Mouse (Mus musculus) G1E (cell line): Measurements from ENCODE around the gene Cyp21a1.
"Not testable (repeated sequence)": the region's sequence is repeated elsewhere in the genome, so short reads cannot be mapped to it uniquely, and the experiment has no call there.

ENCODE experiments used
- CTCF ChIP-seq: IDR thresholded peaks from 2 replicates; pipeline ENCODE4 v1.5.1; 2012; ENCODE audit warnings: low read depth, low read length, inconsistent platforms, mixed read lengths
- GATA1 ChIP-seq: IDR thresholded peaks from 2 replicates; pipeline ENCODE4 v1.6.1; 2012; ENCODE audit warnings: borderline replicate concordance, low read length, inconsistent platforms, mixed read lengths
- TAL1 ChIP-seq: conservative IDR thresholded peaks from 2 replicates; pipeline ENCODE4 v1.6.1; 2012; ENCODE audit warnings: low read depth, low read length, inconsistent platforms, mixed read lengths

GRCm38 (mm10) chr17:34810811-34811210 lies 6.5 kb upstream of the Cyp21a1 start:
- not testable (repeated sequence) for TF ChIP-seq CTCF, TAL1, GATA1
